Mouse (Mus musculus): Measurements from ENCODE around the gene Pard3b.

Gene Pard3b

DNA sequence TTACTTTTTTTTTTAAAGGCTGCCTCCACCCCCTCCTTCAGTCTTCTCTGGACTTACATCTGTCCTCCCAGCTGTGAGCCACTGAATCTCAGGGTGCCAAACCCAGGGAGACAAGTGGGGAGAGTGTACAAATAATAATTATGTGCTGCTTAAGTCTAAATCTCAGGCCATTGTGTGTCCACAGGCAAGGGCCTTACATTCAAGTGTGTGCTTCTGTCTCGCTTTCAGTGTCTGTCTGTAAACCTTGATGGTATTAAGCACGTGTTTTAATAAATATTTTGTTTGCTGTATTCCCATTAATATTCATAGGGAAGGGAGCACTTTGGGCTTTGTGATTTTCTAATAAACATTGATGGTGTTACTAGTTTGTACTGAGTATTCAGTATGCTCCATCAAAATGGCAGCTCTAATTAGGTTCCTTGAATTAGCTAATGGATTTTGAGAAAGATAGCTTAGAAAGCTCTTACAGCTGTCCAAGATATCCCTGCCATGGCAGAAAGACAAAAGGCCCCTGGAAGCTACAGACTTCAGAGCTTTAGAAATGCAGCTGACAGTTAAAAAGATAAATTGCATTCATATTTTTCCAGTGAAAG, 880.1 kb downstream of the Pard3b start:
- DNase-seq = no peak

DNA sequence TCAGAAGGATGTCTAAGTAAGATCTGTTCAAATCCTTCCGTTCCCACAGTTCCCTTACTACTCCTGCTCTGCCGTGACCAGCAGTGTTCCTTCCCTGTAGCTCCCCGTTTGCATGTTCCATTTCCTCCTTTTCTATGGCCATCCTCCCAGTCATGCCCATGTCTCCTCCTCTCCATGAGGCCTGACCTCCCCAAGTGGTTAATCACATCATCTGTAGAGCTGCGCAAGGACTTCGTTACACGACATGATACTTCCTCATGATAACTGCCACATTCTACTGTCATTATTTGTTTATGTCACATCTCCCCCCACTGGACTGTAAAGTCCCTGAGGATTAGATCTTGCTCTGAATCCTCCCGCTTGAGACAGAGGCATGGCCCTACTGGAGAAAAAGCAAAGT, 882.7 kb downstream of the Pard3b start:
- no peak for DNase-seq

DNA sequence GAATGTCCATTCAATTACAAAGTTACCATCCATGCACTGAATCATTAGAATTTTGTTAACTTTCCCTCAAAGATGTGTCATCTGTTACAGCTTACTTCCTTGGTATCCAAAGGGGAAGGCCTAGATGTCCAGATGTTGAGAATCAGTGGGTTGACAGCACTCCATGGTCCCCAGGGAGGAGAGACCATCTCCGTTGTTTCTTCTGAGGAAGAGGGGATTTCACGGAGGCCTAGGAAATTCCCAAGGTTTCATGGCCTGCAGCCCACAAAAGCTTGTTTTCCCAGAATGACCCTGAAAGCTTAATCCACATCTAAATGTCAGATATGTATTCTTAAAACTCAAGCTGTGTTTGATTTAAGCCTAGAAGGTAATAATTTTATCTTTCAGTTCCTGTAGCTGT, 884.1 kb downstream of the Pard3b start:
- DNase-seq = no peak

DNA sequence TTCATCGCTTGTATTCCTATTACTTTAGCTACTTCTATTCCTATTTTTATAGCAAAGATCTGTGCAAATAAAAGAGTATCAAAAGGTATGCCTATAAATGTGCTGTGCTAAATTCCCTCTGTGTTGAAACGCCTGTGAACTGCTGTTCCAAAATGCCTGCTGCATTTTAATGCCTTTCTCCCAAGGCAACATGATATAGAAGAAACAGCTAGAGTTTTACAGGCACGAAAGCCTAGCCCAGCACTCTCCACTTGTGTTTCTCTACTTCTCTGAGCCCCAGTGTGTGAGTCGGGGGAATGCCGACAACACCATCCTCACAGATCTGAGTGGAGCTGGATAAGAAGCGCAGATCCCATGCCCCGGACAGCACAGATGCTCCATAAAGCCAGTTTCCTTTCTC, 889.2 kb downstream of the Pard3b start:
- DNase-seq = no peak

DNA sequence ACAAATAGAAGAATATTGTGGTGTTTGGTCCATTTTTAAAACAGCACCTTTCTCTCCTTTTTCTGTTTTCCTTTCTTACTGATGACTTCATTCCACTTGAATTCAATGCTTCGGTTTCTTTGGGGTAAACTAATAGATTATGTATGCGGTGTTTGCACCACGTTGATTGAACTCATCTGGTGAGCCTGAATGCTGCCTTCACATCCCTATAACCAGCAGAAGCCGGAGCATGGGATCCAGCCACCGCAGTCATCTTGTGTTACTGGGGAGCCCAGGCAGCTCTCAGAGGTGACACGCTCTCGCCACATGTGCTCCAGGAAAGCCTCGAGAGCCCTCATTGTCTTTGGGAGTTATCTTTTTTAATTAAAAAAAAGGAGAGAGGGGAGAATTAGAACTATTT, 891.3 kb downstream of the Pard3b start:
- no peak for DNase-seq

DNA sequence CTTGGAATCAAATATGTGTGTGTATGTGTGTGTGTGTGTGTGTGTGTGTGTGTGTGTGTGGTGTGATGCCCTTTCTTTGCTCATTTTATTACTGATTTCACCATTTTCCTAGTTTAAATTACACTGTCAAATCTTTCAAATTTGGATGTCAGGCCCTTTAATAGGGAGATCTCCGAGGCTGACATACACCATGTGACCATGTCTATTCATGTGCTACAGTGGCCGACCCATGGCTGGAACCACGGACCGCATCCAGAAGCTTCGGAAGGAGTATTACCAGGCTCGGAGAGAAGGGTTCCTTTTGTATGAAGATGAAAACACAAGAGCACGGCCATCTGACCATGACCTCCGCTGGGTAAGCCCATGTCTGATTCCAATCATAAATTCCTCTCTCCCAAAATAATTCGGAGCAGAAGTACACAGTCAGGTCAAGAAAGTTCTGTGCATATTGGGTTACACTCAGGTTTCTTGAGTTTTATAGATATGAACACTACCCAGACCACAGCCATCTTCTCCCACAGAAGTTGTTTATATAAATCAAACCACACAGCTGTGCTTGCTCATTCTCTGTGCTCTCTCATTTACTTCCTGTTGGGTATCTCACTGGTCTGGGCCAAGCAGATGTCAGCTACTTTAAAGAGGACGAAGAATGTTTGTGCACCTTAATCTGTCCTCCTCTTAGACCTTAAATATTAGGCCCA, 894.0 kb downstream of the Pard3b start:
- DNase-seq = no peak

DNA sequence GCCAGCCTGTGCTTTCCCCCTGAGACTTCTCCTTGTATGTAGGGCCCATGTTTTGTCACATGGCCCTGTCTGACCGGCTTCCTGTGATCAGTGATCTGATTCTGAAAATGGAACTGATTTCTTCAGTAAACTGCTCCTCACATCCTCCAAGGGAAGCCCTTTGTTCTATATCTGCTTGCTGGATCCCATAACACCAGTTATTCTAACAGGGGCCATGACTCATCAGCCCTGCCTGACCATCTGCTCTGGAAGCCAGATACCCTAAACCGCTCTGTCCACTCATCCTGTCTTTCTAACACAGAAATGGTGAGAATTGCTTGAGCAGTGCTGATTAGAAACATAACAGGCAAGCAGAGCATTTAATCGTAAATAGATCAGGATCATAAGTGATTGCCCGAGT, 910.3 kb downstream of the Pard3b start:
- DNase-seq = no peak

DNA sequence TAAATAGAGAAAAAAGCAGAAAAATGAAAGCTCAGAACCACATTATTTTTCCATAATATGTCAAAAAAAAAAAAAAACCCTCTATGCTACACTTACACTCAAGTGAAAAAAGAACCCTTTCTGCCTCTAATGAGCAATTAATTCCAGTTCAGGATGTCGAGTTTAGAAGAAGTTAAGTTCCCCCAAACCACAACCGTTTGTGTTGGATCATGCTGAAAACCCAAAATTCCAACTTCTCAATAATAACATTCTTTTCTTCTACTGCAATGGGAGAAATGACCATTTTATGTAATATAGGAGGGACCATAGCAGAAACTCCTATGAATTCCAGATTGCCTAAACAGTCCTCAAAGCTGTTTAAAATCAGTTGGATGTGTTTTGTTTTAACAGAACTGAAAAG, 911.9 kb downstream of the Pard3b start:
- no peak for DNase-seq

DNA sequence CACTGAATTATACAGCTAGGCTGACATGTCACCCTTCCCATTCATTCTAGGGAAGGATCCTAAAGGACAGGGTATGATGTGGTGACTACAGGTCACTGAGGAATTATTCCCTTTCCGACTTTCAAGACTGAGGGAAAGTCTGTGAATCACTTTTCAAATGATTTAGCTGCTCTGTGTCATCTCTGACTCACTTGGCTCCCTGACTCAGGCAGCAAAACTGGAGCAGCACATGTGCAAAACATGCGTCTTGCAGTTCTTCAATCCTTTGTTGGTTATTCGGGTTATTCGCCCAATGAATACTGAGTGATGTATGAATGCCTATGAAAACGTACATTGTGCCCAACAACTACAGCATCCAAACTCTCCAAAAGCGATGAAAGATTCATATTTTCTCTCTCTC, 912.9 kb downstream of the Pard3b start:
- DNase-seq = no peak

DNA sequence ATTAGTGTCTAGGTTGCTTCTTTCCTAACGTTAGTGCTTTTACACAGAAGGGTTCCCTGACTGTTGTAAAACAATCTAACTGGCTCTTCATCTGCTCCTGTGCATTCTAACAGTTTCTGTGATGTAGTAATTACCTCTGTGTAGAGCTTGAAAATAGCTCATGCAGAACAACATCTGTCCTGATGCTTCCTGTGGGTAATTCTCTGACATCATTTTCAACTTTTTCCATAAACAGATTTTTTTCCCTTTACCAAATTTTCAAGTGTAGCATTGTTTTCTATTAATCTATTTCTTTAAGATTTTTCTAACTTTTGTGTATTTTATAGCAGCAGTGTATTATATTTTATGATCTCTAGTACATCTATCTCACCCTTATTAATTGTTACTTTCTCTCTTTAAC, 917.2 kb downstream of the Pard3b start:
- no peak for DNase-seq

DNA sequence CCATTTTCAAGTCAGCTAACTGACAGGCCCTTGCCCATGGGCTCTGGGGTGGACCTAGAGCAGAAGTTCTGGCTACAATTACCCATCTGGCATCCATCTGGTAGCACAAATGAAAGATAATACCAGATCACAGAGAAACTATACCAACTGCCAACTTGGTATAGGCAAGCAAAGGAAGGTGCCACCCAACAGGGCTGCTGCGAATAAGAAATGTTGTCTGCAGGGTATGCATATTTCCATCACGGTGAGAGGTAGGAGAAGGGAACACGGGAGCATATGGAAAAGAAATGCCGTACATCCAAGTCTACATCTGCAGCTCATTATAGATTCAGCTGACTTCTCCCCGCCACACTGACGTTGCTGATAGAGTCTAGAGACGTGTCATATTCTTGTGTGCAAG, 924.4 kb downstream of the Pard3b start:
- no peak for DNase-seq

DNA sequence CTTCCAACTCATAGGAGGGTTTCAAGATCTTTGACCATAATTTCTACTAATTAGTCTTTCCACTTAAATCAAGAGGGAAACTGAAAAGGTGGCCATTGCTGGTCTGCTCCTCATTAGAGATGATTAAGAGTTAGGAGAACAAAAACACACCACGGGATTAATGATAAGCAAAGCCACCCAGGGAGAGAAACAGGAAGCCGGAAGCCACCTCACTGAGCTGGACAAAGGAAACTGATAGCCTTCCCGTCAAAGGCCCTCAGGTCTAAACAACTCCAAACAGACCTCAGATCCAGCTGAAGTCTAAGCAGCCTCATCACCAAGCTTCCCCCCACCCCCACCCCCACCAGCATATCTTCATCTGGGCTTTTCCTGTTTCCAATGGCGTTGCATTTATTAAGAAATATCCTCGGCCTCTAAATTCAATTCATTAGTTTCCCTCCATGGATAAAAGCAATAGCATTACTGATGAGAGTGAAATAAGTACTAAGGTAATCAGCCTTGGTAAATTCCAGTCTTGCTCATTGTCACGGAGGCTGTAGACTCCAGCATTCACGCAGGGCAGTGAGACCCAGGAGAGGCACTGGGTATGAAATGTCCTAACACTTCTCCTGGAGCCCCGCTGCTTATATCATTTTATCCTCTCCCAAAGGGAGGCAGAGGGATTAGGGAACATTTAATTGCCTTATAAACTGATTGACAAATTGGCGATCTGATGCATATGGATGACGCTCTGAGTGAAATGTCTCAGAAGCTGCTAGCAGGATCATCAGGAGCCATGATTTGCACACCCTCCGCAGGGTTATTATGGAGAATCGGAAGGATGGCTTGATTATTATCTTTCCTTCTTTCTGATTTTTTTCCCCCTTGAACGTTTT, 925.9 kb downstream of the Pard3b start:
- DNase-seq = no peak

DNA sequence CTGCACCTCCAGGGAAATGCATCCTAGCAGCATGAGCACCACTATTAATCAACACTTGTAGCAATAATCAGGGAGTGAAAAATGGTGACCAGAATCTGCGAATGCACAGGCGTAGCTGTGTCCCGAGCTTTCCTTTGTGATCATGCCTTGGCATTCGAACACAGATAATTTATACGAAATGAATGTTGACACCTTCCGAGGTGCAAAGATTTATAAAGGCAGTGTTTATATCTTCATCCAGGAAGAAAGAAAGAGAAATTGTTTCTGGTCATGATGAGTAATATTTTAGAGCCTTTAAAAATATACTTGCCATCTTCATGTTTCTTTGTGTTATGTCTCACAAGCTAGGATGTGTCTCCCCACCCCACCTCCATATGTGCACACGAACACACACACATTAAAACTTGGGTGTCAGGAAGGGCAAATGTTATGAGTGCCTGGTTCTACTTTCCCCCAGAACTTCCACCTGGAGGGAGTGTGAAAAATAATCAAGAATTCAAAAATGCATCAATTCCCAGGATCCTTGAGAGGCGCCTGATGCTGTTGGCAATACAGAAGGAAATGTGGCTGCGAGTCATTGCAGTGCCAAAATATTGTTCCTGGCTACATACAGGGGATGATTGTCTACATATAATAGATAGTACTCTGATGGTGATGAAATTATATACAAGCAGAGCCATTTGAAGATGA, 926.6 kb downstream of the Pard3b start:
- no peak for DNase-seq

DNA sequence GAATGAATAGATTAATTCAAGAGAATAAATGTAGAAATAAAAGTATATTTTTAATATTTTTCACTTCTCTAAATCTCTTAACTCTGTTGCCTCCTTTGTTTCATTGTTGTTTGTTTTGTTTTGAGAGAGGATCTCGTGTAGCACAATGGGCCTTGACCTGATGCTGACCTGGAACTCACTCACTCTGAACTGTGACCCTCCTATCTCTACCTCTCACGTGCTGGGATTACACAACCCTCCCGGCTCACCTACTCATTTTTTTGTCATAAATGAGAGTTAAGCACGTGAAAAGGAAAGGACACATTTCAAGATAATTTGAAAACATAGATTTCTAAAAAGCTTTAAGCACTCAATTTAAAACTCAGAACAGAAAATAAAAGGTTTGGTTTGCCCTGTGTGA, 928.0 kb downstream of the Pard3b start:
- DNase-seq = no peak

DNA sequence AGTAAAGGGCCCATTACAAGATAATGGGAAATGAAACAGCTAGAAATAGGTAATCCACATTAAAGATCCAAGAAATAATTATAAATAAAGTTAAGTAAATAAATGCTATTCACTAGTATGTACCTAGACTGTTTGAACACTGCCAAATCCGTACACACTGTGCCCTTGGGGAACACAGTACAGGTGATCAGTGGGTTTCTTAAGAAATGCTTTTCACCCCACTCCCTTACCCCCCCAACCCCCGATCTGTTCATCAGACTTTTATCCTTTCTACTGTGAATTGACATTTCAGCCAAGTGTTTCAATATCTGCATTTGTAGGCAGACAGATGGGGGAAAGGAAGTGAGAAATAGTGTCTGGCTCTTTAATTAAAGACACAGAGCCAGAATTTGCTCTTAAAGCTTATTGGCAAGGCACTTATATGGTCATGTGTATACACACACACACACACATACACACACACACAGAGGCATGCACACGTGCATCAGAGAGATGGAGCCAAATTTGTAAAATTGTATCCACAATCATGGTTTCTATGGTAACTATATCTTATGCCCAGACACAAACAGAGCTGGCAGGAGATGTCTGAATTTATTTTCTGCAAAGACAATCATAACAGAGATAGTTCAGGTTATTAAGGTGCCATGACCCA, 938.4 kb downstream of the Pard3b start:
- no peak for DNase-seq

DNA sequence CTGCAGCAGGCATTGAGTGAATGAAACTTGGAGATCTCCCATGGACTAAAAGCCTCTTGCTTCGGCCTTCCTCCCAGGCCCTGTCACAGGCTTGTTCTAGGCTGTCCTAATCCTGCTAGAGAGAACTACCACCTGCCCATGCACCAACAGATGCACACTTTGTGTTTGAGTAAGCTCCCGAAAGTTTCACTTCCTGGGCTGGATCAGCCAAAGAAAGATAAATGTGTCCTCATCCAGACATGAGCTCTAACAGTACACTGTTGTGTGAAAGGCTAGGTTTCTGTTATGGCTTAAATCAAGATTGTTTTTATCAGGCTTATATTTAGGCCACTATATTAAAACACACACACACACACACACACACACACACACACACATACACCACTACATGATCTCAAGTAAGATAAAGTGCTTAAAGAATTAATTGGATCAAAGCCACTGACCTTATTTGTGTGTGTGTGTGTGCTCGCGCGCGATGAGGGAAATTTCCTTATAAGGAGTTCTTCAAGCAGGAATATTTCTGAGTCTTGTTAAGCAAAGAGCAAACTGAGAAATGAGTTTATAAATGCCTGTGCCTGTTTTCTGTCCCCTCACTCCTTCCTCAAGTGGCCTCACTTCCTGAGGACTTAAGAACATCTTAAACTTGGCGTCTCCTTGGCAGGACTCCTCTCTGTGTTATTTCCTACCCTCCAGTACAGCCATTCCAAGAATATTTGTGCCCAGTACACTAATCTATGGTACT, 940.6 kb downstream of the Pard3b start:
- peak; percentile 3 for DNase-seq

DNA sequence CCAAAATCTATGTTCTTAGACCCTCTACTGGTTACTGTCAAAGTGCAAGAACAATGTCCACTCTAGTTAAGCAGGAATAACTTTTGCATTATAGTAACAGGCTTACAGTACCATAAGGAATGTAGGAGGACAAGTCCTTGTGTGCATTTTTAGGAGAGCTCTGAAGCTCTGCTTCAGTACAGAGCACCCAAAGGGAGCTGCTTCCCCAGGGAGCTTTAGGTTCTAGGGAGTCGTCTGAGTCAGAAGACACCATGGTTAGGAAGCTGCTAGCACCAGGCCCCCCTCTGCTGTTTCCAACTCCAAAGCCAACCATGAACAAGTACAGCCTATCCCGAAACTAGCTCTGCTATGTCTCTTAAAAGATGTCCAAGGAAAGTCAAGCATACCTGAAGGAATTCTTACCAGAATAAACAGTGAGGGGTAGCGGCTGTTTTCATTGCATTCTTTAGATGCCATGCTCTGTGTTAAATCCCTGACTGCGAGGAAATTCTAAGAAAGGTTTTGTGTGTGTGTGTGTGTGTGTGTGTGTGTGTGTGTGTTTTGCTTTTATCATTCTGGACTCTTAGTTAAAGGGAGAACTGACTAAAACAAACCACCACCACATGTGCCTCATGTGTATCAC, 941.8 kb downstream of the Pard3b start:
- no peak for DNase-seq

DNA sequence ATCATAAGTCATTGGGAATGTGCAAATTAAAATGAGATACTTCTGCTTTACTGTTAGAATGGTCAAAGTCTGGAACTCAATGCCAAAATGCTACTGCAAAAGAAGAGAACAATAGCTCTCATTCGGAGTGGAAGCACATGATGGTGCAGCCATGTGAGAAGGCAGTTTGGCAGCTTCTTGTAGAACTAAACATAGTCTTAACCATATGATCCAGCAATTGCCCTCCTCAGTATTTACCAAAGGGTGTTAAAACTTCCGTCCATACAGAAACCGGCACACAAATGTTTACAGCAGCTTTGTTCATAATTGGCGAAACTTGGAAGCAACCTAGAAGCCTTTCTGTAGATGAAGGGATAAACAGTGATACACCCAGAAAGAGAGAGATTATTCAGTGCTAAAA, 943.9 kb downstream of the Pard3b start:
- DNase-seq = no peak

DNA sequence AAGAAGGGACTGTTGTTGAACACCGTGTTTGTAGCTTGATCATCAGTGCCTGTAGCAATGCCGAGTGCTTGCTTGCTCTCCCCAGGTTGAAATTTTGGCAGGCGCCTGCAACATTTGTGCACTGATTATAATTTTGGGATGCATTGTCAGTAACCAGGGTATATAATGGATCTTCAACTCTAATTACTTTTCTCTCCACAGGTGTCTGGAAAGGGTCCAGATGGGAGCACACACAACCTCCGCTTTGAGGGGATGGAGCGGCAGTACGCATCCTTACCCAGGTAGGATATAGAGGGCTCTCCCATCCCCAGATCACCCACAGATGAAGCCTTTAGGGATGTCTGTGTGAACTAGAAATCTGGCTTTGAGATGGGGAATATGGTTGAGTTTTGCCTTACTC, 948.9 kb downstream of the Pard3b start:
- DNase-seq = no peak

DNA sequence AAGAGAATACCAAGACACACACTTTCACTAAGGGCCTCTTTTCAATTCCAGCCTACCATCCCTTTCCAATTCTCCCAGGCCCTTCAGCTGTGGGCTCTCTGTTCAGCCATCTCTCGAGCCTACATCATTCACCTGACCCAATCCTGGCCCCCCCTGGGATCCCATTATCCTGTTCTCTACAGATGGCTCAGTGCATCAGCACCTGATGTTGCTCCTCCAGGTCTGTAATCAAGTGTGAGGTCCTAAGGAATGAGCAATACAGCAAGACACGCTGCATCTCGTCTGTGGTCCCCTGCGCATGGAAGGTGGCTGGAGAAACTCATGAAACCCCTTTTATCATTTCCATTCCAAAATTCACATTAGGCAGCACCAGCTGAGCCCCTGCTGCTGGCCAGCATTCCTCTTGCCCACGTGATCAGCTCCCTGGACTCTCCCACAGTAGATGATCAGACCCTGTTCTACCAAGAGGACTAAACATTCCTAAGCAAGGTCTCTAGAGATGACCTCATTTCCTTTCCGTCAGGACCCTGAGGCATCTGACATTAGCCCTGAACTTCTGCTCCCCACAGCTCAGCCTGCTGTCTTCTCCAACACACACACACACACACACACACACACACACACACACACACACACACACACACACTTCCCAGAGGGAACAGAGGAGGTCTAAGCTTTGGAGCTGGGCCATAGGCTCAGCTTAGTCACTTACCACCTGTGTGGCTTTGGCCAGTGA, 952.8 kb downstream of the Pard3b start:
- peak; percentile 11 for DNase-seq

DNA sequence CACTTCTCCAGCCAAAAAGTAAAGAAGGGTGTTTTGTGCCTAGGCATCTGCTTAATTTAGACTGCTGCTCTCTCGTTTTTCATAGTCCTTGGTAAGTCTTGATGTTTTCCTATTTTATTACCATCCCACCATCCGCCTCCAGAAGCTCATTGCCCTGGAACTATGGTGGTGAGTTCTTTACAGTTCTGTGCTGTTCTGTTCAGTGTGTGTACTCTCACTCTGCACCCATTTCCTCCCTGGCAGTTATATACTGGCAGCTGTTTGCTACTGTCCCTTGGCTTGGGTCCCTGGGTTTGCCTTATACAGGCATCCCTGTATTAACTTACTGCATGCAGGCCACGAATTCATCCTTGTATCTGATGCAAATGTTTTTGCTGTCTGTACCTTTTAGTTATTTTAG, 956.8 kb downstream of the Pard3b start:
- no peak for DNase-seq
